Mouse (Mus musculus): ENCODE results near the gene Zfp606. TPM values are rescaled to one million over a fixed set of nuclear protein-coding genes. Genes with fewer than 3 reads are reported as not detected.

Gene Zfp606
- total RNA-seq (2021): 10 to 100 TPM; 14.1 to 15.5 TPM

GRCm38 (mm10) chr7:12478158-12479008 is at the start of gene Zfp606:
TSS of gene Zfp606 (plus strand) at chr7:12478293.
- peak; percentile 90 to 91 for DNase-seq (ENCODE audit: extremely low spot score in 1 of 2, low spot score in 2 of 2)
- intact Hi-C loops (cut with DNase I): loop anchor here (5.0 kb wide), 1 partner anchor 61 kb away; no protein-coding TSS in a partner anchor

GRCm38 (mm10) chr7:12479009-12479346 is 885 bp downstream of the Zfp606 start:
- DNase-seq (ENCODE audit: extremely low spot score in 1 of 2, low spot score in 2 of 2): no peak
- intact Hi-C loops (cut with DNase I): loop anchor here (5.0 kb wide), 1 partner anchor 62 kb away; no protein-coding TSS in a partner anchor

- intact Hi-C loops (cut with DNase I): loop anchor here (5.0 kb wide), 1 partner anchor 62 kb away; no protein-coding TSS in a partner anchor
- DNase-seq (ENCODE audit: extremely low spot score in 1 of 2, low spot score in 2 of 2): no peak
These were observed 1.4 kb downstream of the Zfp606 start for GRCm38 (mm10) chr7:12479525-12479924.

GRCm38 (mm10) chr7:12483771-12484170 is 5.7 kb downstream of the Zfp606 start:
- intact Hi-C loops (cut with DNase I): no loop called here
- DNase-seq (ENCODE audit: extremely low spot score in 1 of 2, low spot score in 2 of 2): no peak

GRCm38 (mm10) chr7:12485956-12486355 is 7.9 kb downstream of the Zfp606 start:
- no peak for DNase-seq (ENCODE audit: extremely low spot score in 1 of 2, low spot score in 2 of 2)
- intact Hi-C loops (cut with DNase I): no loop called here

- intact Hi-C loops (cut with DNase I): no loop called here
- DNase-seq (ENCODE audit: extremely low spot score in 1 of 2, low spot score in 2 of 2): no peak
These were observed 8.6 kb downstream of the Zfp606 start for GRCm38 (mm10) chr7:12486691-12487090.

- intact Hi-C loops (cut with DNase I): no loop called here
- no peak for DNase-seq (ENCODE audit: extremely low spot score in 1 of 2, low spot score in 2 of 2)
These were observed 32.8 kb downstream of the Zfp606 start for GRCm38 (mm10) chr7:12510913-12511312.

GRCm38 (mm10) chr7:12512217-12512616 is 34.1 kb downstream of the Zfp606 start, which contains the start of gene 2900092C05Rik:
TSS of gene 2900092C05Rik (plus strand) at chr7:12512517.
- DNase-seq (ENCODE audit: extremely low spot score in 1 of 2, low spot score in 2 of 2): no peak
- intact Hi-C loops (cut with DNase I): no loop called here

Other genes with a start within 250 kb of the Zfp606 start
- gene Vmn1r81, start 210.0 kb upstream of the Zfp606 start, total RNA-seq (2021): under 1 TPM; 0.13 to 0.26 TPM
- gene Vmn1r82, start 177.9 kb upstream of the Zfp606 start, total RNA-seq (2021): not detected
- not detected for gene Vmn1r83, start 148.8 kb upstream of the Zfp606 start, total RNA-seq (2021)
- gene Vmn1r84, start 109.0 kb upstream of the Zfp606 start, total RNA-seq (2021): not detected
- 1 to 10 TPM; 8.0 to 8.1 TPM for gene Zfp551, start 55.5 kb upstream of the Zfp606 start, total RNA-seq (2021)
- gene 2900092C05Rik, start 34.2 kb downstream of the Zfp606 start, total RNA-seq (2021): not detected
- under 1 TPM; 0.06 to 0.08 TPM for gene Vmn2r53, start 130.5 kb downstream of the Zfp606 start, total RNA-seq (2021)
- not detected for gene Vmn2r54, start 162.0 kb downstream of the Zfp606 start, total RNA-seq (2021)
- gene Vmn2r55, start 206.7 kb downstream of the Zfp606 start, total RNA-seq (2021): under 1 TPM in 1 of 2 experiments, not detected in 1; 0.16 TPM

All from left cerebral cortex, postnatal 10 days (tissue).